In genomic region chr2:6710687-6711430, GRCm38 (mm10) we compare ENCODE assay signal across 13 mouse cellular contexts.
DNase-seq lines count a peak whose midpoint lies in the region; ATAC-seq and TF ChIP-seq lines count a peak whose summit lies in the region.
"Had no signal": no experiment of that assay in that cellular context is flagged by ENCODE, and none has a peak within 500 bp of the region (broad histone marks: within the 10 kb centered on the region; RNA-seq: fewer than 3 reads in every experiment).

No protein-coding gene starts in this region.

- no peak for TF ChIP-seq CTCF in bone marrow, adult 2 months (IDR thresholded peaks at IDR 0.05; ENCODE audit: control insufficient read depth, insufficient read depth, low read length)

- peak overlapping the region; percentile 25; the same call in 1 of the 2 replicates for H3K27ac ChIP-seq in heart, embryonic 11.5 days (ENCODE audit: low read depth, low read length)
- H3K27ac ChIP-seq in bone marrow, adult 2 months (ENCODE audit: control insufficient read depth, insufficient read depth, low read depth, low read length, poor library complexity) = peak overlapping the region; percentile 34; the same call in 1 of the 2 replicates
- H3K27ac ChIP-seq in midbrain, embryonic 13.5 days = no peak overlapping the region
- H3K27ac ChIP-seq: neural tube, embryonic 13.5 days had no signal

- ATAC-seq in heart, embryonic 11.5 days (replicated peaks; ENCODE audit: insufficient number of reproducible peaks, low FRiP score, low TSS enrichment) = no peak
- peak; percentile 56 for ATAC-seq in megakaryocyte, adult 5-6 weeks (ENCODE audit: poor library complexity, severe bottlenecking)
- no peak for ATAC-seq in midbrain, embryonic 13.5 days

- H3K4me3 ChIP-seq in heart, embryonic 11.5 days (ENCODE audit: low read depth, low read length) = no peak overlapping the region
- no peak overlapping the region for H3K4me3 ChIP-seq in bone marrow, adult 2 months (replicated peaks; ENCODE audit: control insufficient read depth, low read depth, low read length)
- no peak overlapping the region for H3K4me3 ChIP-seq in midbrain, embryonic 13.5 days (replicated peaks)
- H3K4me3 ChIP-seq: erythroblast, embryonic 14.5 days; neural tube, embryonic 13.5 days had no signal

- no peaks in the 10 kb centered on the region for H3K36me3 ChIP-seq in heart, embryonic 11.5 days (ENCODE audit: control insufficient read depth, insufficient read depth, low read length)
- H3K36me3 ChIP-seq in midbrain, embryonic 13.5 days = no peaks in the 10 kb centered on the region

- H3K9me3 ChIP-seq in heart, embryonic 11.5 days (replicated peaks; ENCODE audit: control insufficient read depth, low read length) = no peaks in the 10 kb centered on the region
- no peaks in the 10 kb centered on the region for H3K9me3 ChIP-seq in midbrain, embryonic 13.5 days
- H3K9me3 ChIP-seq: neural tube, embryonic 13.5 days had no signal

- intact Hi-C loops in heart, postnatal 14 days (cut with DNase I) = no loop called here

- no peak for TF ChIP-seq POLR2A in bone marrow, adult 2 months (IDR thresholded peaks at IDR 0.05; ENCODE audit: borderline replicate concordance, control insufficient read depth, low read depth, low read length)

- no peak overlapping the region for H3K4me2 ChIP-seq in heart, embryonic 11.5 days
- H3K4me2 ChIP-seq in midbrain, embryonic 13.5 days (replicated peaks) = no peak overlapping the region
- H3K4me2 ChIP-seq: neural tube, embryonic 13.5 days had no signal

- no peaks in the 10 kb centered on the region for H3K27me3 ChIP-seq in heart, embryonic 11.5 days (ENCODE audit: control insufficient read depth, insufficient read depth, low read length)
- H3K27me3 ChIP-seq in midbrain, embryonic 13.5 days = no peaks in the 10 kb centered on the region
- H3K27me3 ChIP-seq: neural tube, embryonic 13.5 days had no signal

- 71% methylated on average over 7 of the region's 7 CpGs for WGBS in heart, embryonic 11.5 days (ENCODE audit: insufficient replicate concordance)
- WGBS in bone marrow, adult 2 months = 6% methylated on average over 7 of the region's 7 CpGs
- WGBS in midbrain, embryonic 13.5 days = 91% methylated on average over 7 of the region's 7 CpGs

- no peak overlapping the region for H3K9ac ChIP-seq in heart, embryonic 11.5 days (ENCODE audit: low read depth, low read length)
- H3K9ac ChIP-seq in midbrain, embryonic 13.5 days (replicated peaks) = no peak overlapping the region
- H3K9ac ChIP-seq: neural tube, embryonic 13.5 days had no signal

- H3K4me1 ChIP-seq in heart, embryonic 11.5 days (ENCODE audit: control insufficient read depth, insufficient read depth, low read length) = peaks cover 11% of the 10 kb centered on the region
- peaks cover 12% of the 10 kb centered on the region for H3K4me1 ChIP-seq in bone marrow, adult 2 months (ENCODE audit: control insufficient read depth, insufficient read depth, low read length)
- H3K4me1 ChIP-seq in midbrain, embryonic 13.5 days (replicated peaks) = peaks cover 17% of the 10 kb centered on the region

- no peak for DNase-seq in heart, postnatal 14 days
- peak; percentile 93 for DNase-seq in 416B (ENCODE audit: low read depth)
- DNase-seq in cerebellum, postnatal 25 days = no peak
- no peak for DNase-seq in right cerebral cortex, postnatal 14 days
- DNase-seq: gastrocnemius, postnatal 10 days; lung, postnatal 14 days; right cerebral cortex, postnatal 4 days had no signal
